Mouse (Mus musculus) gastrocnemius, postnatal 25 days (tissue): ENCODE results near the gene D430042O09Rik. TPM values are rescaled to one million over a fixed set of nuclear protein-coding genes. Genes with fewer than 3 reads are reported as not detected.
"Not testable (repeated sequence)": the region's sequence is repeated elsewhere in the genome, so short reads cannot be mapped to it uniquely, and the experiment has no call there.

Experiments
- DNase-seq: peaks from one replicate; pipeline ENCODE4 v3.0.0; 2022
- long read RNA-seq, 2 experiments: library from polyadenylated mRNA; stranded (forward); transcript quantifications; one replicate each; pipeline ENCODE4 v2.0.0; 2021
- total RNA-seq, 2 experiments: library from RNA; stranded (reverse); gene quantifications; 1 replicate in 1 of 2; 2 replicates in 1 of 2; pipeline ENCODE4 v1.2.3; 2021

D430042O09Rik gene
- 1 to 10 TPM; 4.7 to 9.0 TPM for total RNA-seq
- long read RNA-seq, experiment 1, result 0 reads
- long read RNA-seq, experiment 2, partial matches to known transcripts, result 1 of 1 reads
- long read RNA-seq, experiment 2, other reads (novel, unspliced or antisense), result 0 of 1 reads

DNA sequence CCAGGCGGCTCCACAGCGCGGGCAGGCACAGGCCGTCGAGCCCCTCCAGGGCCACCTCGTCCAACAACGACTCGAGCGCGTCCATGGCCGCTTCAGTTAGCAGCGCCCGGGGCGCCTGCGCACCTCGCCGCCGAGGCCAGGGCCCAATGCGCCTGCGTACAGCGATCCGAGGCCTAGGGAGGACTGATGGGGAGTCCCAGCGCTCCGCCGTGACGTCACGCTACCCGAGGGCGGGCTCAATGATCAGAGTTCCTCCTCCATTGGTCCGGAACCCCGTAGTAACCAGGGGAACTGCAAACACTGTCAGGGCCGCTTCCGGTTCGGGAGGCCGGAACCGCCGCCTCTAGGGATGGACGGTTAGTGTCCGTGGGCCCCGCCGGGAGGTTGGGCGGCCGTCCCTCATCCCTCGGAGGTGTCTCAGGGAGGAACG lies at the start of gene D430042O09Rik, which contains the start of gene Gtf3c1:
D430042O09Rik (plus strand) TSS at position 296 of the 430 bp plus-strand sequence.
Gtf3c1 (minus strand) TSS at position 188 of the 430 bp plus-strand sequence.
- DNase-seq, result peak; percentile 100

- no peak for DNase-seq
These were observed 44.0 kb upstream of the D430042O09Rik start for GRCm38 (mm10) chr7:125663654-125664053.

DNA sequence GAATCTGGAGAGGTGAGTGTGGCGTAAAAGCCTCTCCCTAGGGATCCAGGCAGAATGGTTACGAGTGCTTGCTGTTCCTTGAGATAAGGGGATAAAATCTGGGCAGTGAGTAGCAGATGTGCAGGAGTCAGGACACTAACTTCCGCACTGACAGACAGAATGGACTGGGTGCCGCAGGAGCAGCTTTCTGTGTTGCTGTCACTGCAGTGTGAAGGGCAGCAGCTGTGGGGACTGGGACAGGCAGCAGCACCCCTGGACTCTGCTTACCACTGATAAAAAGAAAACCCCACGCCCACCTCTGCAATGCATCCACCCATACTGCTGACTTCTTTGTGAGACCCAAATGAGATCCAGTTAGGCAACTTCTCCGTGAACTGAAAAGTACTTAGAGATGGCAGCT lies 36.8 kb upstream of the D430042O09Rik start:
- no peak for DNase-seq

DNA sequence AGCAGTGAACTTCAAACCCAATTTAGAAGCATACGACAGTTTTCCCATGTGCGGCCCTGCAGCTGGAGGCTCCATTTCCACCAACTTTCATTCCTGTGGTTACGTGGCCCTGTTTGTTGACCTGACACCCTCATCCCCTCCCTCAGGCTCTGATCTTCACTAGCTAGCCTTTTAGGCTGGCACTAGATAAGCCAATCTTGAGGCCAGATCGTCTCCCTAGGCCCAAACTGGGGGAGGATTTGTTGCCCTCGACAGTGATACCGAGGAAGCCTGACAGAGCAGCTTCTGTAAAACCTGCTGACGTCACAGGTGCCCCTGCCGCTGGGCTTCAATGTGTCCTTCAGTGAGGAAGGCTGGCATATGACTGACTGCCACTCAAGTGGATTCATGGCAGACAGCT lies 36.3 kb upstream of the D430042O09Rik start:
- no peak for DNase-seq

DNA sequence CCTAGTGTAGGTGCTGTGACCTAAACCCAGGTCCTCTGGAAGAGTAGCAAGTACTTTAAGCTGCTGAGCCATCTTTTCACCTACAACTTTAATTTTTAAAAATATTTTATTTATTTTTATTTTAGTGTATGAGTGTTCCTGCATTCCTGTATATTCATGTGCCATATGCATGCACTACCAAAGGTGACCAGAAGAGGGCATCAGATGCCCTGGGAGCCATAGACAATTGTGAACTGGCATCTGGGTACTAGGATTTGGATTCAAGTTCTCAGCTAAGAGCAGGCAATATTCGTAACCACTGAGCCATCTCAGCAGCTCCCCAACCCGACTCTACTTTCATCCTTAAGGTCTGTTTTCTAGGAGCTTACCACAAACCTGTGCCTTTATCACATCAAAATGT lies 32.8 kb upstream of the D430042O09Rik start:
- DNase-seq, result no peak

GRCm38 (mm10) chr7:125678756-125679155 lies 28.9 kb upstream of the D430042O09Rik start:
- no peak for DNase-seq

- no peak for DNase-seq
These were observed 27.8 kb upstream of the D430042O09Rik start for GRCm38 (mm10) chr7:125679936-125680335.

DNA sequence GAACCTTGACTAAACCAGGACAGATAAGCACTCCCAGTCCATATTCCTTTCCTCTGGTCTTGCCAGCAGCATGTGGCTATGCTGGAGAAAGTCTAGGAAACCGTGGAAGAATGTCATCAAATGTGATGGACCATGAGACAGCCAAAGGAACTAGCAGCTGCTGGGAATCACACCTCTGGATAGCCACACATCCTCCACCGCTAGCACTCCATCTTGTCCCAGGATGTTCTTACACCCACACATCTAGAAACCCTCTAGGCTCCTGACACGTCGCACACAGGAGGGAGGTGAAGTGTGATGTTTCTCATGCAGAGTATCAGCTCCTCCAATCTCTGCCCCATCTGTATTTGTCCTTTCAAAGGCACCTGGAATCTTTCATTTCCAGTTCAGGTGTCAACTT lies 17.2 kb upstream of the D430042O09Rik start:
- DNase-seq, result no peak

- no peak for DNase-seq
These were observed 13.6 kb upstream of the D430042O09Rik start for GRCm38 (mm10) chr7:125694056-125694455.

DNA sequence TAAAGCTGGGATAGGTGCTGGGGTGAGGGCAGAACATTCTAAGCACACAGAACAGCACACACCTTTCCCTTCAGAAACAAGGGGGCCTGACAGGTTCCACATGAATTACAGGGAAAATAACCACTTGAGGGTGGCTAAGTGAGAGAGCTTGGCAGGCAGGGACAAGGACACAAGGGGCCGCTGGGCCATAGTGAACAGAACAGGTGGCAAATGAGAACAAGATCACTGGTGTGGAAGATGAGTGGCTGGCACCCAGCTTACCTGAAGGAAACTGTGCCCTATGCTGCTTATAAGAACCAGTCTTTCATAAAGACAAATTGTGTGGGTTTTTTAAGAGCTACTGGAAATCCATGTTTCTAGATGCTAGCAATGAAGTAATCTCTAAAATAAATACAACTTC lies 4.9 kb upstream of the D430042O09Rik start:
- DNase-seq, result no peak

- peak; percentile 68 for DNase-seq
These were observed 502 bp upstream of the D430042O09Rik start for GRCm38 (mm10) chr7:125707186-125707585.

DNA sequence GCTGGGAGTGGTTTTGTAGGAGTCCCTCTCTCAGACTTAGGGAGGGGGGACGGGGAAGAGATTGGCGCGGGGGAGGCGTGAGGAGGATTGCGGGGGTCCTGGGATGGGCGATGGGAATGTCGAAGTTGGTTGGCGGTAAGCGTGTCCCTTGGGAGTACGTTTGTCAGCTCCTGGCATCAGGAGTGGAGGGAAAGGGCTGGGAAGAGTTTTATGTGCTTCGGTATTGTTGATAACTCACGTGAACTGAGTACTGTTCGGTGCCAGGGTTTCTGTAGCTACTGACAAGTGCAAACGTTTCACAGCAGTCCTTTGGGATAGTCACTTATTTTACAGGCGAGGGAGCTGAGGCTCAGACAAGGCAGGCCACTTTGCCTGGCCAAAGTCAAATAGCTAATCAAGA lies 412 bp downstream of the D430042O09Rik start:
- DNase-seq, result no peak

GRCm38 (mm10) chr7:125713542-125714055 lies 5.9 kb downstream of the D430042O09Rik start:
- not testable (repeated sequence) for DNase-seq

DNA sequence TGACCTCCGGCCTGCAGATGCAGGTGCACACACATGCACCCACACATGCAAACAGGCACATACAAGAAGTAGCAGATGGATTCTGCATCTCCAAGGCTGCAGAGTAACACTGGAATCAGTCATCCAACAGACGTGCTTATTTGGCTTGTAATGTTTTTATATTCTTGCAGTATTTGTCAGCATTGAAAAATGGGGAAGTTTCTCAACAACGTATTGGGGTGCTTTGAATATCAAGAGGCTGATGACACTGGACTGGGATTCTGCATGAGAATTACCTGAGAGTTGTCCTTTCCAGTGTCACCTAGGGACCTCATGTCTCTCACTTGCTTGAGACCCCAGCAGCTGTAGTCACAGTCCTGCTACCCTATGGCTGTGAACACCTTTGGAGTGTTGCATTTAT lies 7.1 kb downstream of the D430042O09Rik start:
- no peak for DNase-seq

DNA sequence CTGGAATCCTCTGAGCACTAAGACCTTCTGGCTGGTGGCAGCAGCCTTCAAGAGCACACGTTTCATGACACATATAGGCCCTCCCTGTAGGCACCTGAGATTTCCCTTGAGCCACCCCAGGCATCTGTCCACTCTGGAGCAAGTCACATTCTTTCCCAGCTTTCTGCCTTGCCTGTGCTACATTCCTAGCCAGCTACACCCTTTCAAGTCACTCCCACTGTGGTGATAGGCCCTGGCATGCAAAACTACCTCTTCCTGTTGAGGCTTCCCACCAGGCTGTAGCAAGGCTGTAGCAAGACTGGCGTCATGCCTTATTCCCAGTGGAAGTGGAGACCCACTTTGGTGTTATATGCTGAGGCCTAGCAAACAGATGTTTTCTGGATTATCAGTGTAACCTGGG lies 9.0 kb downstream of the D430042O09Rik start:
- no peak for DNase-seq

DNA sequence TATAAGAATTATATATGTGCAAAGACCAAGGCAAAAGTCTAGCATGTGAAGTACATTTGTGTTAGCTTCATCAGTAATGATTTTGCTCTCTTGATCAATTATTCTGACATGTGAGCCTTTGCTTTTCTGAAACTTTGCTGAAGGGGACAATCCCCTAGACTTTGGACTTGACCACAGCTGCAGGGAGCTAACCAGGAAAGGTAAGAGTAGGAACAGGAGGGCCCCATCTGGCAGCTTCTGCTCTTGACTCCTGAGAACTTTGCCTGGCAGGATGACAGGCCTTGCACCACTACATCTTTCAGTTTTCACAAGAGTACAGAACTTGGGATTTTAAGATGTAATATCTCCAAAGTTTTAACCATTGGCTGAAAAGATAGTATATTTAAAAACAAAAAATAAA lies 9.9 kb downstream of the D430042O09Rik start:
- DNase-seq, result no peak

DNA sequence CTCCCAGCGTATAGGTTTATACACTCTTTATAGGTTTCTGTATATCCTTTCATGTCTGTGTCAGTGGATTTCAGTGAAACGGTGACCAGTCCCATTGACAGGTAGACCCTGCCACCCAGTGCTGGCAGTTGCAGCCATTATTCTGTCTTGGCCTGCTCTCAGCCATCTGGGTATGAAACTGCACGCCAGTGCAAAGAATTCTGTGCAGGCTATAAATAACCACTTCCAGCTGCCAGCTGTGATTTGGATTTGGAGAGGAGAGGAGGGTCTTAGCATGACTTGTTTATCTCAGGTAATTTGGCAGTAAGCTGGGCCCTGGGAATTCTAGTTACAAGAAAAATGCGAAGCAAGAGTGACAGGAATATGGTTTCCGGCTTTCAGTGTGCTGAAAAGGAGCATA lies 12.7 kb downstream of the D430042O09Rik start:
- no peak for DNase-seq

GRCm38 (mm10) chr7:125721033-125721432 lies 13.3 kb downstream of the D430042O09Rik start:
- no peak for DNase-seq

DNA sequence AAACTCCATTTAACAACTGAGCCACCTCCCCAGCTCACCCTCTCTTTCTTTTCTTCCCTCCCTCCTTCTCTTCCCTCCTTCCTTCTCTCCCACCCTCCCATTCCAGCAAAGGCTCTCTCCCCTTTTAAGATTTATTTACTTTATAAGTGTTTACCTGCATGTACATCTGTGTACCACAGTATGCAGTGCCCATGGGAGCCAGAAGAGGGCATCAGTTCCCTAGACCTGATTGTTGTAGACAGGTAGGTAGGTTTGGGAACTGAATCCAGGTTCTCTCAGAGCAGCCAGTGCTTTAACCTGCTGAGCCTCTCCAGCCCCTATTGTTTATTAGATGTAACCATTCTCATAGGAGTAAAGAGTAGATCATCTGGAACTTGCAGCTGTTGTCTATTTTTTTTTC lies 14.4 kb downstream of the D430042O09Rik start:
- DNase-seq, result no peak

DNA sequence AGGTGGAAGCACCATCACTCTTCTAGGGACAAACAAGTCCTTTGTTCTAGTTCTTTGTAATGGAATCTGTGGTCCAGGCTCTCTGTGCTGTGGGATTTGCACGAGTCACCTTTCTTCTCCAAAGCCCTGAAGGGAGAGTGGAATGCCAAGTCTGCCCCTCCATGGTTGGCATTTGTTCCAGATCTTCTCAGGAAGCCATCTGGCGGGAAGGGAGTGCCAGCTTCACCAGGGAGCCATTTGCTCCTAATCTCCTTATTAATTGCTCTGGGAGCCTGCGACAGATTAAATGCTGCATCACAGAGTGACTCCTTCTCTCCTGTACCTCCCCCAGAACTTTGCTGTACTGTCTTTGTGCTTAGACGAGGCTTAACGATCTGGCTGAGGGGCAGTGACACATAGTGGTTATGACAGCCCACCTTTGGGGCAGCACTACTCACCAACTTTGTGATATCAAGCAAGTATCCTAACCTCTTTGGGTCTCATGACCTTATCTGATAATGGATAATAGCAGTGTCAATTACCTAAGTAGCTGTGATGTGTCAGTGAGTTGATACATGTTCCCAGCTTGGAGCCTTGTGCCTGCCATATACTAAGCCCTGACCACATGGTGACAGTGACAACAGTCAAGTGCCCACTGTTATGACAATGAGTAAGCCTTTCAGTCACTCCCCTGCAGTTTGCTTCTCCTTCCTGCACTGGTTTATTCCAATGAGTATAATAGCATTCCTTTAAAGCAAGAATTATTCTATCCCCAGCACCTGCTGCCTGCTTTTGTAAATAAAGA lies 15.7 kb downstream of the D430042O09Rik start:
- DNase-seq, result no peak

DNA sequence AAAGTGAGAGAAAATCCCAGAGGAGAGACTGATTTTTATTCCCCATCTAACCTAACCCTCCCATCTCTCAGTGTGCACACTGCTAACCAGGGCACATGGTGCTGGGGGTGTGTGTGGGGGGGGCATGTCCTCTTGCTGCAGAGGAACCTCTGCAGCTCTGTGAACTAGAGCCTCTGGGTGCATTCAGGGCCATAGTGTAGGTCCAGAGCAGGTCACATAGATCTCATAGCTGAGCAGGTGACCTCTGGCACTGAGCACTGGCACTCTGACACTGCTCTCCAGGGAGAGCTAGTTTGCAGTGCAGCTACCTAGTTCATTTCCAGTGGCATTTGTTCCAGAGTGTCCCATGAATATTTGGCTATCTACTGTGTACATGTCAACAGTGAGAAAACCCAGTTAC lies 24.0 kb downstream of the D430042O09Rik start:
- DNase-seq, result no peak

- no peak for DNase-seq
These were observed 26.1 kb downstream of the D430042O09Rik start for GRCm38 (mm10) chr7:125733791-125734190.

GRCm38 (mm10) chr7:125736366-125737015 lies 28.8 kb downstream of the D430042O09Rik start:
- DNase-seq, result no peak
